Mouse (Mus musculus) hindbrain, embryonic 16.5 days (tissue): ENCODE measurements around the gene Cacnb4. TPM values are rescaled to one million over a fixed set of nuclear protein-coding genes. Genes with fewer than 3 reads are reported as not detected.
A peak's percentile ranks its signal among the peaks of the same experiment; 100 is the strongest.

ENCODE experiments used
- ATAC-seq: fragments of 200-750 bp; cut with Nextera tagmentation; 2 replicates; pipeline ENCODE4 v1.8.0; 2017; ENCODE audit warnings: moderate TSS enrichment, moderate library complexity
- H3K27ac ChIP-seq: fragments of 300-500 bp; sonication (generic); 2 replicates; pipeline ENCODE4 v1.5.1; 2014; ENCODE audit warnings: low read depth, mild to moderate bottlenecking, control low read depth, low read length, moderate library complexity
- H3K27me3 ChIP-seq: fragments of 300-500 bp; sonication (generic); replicated peaks from 2 replicates; pipeline ENCODE4 v1.6.1; 2014; ENCODE audit warnings: low read length; ENCODE audit not compliant: control insufficient read depth, insufficient read depth
- H3K36me3 ChIP-seq: fragments of 300-500 bp; sonication (generic); 2 replicates; pipeline ENCODE4 v1.6.1; 2014; ENCODE audit warnings: mild to moderate bottlenecking, low read length, moderate library complexity, mixed read lengths; ENCODE audit not compliant: control insufficient read depth, insufficient read depth
- H3K4me1 ChIP-seq: fragments of 300-500 bp; sonication (generic); 2 replicates; pipeline ENCODE4 v1.6.1; 2014; ENCODE audit warnings: low read depth, low read length; ENCODE audit not compliant: control insufficient read depth, insufficient read depth
- H3K4me2 ChIP-seq: fragments of 300-500 bp; sonication (generic); 2 replicates; pipeline ENCODE4 v1.6.1; 2014; ENCODE audit warnings: mild to moderate bottlenecking, low read length, control low read depth, moderate library complexity
- H3K4me3 ChIP-seq: fragments of 300-500 bp; sonication (generic); 2 replicates; pipeline ENCODE4 v1.5.1; 2014; ENCODE audit warnings: mild to moderate bottlenecking, low read length, control low read depth, moderate library complexity
- H3K9ac ChIP-seq: fragments of 300-500 bp; sonication (generic); 2 replicates; pipeline ENCODE4 v1.6.1; 2014; ENCODE audit warnings: low read depth, mild to moderate bottlenecking, control low read depth, low read length, moderate library complexity
- H3K9me3 ChIP-seq: fragments of 300-500 bp; sonication (generic); 2 replicates; pipeline ENCODE4 v1.6.1; 2014; ENCODE audit warnings: mild to moderate bottlenecking, low read length, moderate library complexity; ENCODE audit not compliant: control insufficient read depth
- WGBS: fragments of 180-500 bp; shearing (Covaris S2); extraction: QIAGEN DNeasy Blood & Tissue Kit; methylation state at CpG from one replicate; pipeline ENCODE4 v1.1.7; 2014; 5-methylcytosine and 5-hydroxymethylcytosine counted together
- polyA plus RNA-seq: library from polyadenylated mRNA; unstranded; fragments of >200 nt; fragmentation: Nextera tagmentation; extraction: Ambion mirVana; gene quantifications from 2 replicates; pipeline ENCODE4 v1.2.1, GENCODE M21; 2015

The Cacnb4 gene
- polyA plus RNA-seq, 1 experiment from 2014 or later = 13.9 TPM

DNA sequence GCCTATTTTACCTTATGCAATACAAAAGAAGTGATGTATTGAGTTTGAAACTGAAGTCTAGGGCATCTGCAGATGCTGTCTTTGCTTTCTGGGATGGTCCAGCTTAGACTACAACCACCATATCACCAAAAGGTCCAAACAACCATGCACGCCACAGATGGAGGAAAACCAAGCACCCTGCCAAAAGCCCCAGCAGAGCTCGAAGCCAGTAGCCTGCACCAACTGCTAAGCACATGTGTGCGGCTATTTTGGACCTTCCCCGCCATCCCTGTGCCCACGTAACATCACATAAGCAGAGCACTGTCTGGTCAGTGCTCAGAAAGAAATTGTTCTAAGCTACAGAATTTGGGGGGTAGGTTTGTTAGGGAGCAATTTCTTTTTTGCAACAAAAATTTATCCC, 5.9 kb downstream of the Cacnb4 start:
- no peaks in the 10 kb centered on the region for H3K36me3 ChIP-seq
- H3K27me3 ChIP-seq = no peaks in the 10 kb centered on the region; the same call in 1 of the 2 replicates
- H3K9ac ChIP-seq = no peak overlapping the region
- H3K27ac ChIP-seq = no peak overlapping the region
- H3K4me1 ChIP-seq = peaks cover 7% of the 10 kb centered on the region
- H3K9me3 ChIP-seq = no peaks in the 10 kb centered on the region
- no peak overlapping the region for H3K4me3 ChIP-seq
- 85% methylated on average over 5 of the region's 5 CpGs for WGBS
- no peak overlapping the region for H3K4me2 ChIP-seq
- ATAC-seq = no peak

DNA sequence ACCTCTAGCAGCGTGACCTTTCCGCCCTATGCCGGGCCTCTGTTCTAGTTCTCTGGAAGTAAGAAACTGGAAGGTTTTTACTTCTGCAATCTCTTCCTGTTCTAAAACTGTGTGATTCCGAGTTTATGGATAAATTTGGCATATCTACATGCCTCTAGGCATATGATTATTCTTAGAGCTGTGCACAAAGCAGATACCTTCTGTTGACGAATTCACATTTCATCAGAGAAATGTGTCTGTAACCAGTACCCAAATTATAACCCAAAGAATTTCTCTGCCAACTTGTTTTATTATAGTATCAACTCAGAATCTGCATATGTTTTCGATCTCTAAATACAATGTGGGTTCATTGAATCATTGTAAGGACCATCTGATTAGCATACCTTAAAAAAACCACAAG, 8.2 kb downstream of the Cacnb4 start:
- Histone ChIP-seq H3K4me3 (no peak overlapping the region), H3K36me3 (no peaks in the 10 kb centered on the region), H3K27me3 (no peaks in the 10 kb centered on the region; the same call in 1 of the 2 replicates), H3K4me2 (no peak overlapping the region), H3K9me3 (no peaks in the 10 kb centered on the region), H3K27ac (no peak overlapping the region), H3K9ac (no peak overlapping the region), H3K4me1 (no peaks in the 10 kb centered on the region)
- no peak for ATAC-seq
- WGBS = 89% methylated on average over 6 of the region's 6 CpGs

DNA sequence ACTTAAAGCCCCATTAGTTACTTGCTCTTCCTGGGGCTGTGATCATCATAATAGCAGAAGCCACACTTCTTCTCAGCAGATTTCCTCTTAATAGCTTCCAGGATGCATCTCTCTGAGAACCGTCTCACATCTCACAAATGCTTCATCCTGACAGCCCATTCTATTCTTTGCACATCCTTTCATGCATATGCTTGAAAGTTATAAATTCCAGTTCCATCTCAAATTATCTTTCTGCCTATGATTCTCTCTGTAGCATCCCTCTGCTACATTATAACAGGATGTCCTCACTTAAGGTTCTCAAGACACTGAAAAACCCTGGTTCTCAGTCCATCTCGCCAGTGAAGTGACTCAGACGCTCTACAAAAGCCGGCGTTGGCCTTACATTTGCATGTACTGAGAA, 19.9 kb downstream of the Cacnb4 start:
- no peaks in the 10 kb centered on the region for H3K4me1 ChIP-seq
- no peak overlapping the region for H3K4me2 ChIP-seq
- H3K36me3 ChIP-seq = no peaks in the 10 kb centered on the region
- no peak for ATAC-seq
- H3K9ac ChIP-seq = no peak overlapping the region
- no peak overlapping the region for H3K4me3 ChIP-seq
- no peak overlapping the region for H3K27ac ChIP-seq
- 87% methylated on average over 5 of the region's 5 CpGs for whole genome bisulfite sequencing
- H3K27me3 ChIP-seq = no peaks in the 10 kb centered on the region
- H3K9me3 ChIP-seq = no peaks in the 10 kb centered on the region

DNA sequence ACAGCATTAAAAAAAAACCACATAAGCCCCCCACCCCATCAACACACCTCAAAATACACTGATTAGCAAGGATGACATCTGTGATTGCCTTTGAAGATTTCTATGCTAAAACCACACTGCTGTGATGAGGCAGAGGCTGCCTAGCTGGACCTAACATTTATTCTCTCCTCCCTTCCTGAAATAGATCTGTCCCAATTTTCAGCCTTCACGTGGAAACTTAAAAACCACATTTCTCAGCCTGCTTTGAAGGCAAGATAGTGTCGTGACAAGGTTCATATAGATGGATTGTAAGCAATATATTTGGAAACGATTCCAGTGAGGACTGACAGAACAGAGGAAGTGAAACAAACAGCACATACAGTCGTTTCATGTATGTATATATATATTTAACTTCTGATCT, 22.1 kb downstream of the Cacnb4 start:
- H3K36me3 ChIP-seq = no peaks in the 10 kb centered on the region
- no peak for ATAC-seq
- H3K27me3 ChIP-seq = no peaks in the 10 kb centered on the region
- no peak overlapping the region for H3K27ac ChIP-seq
- H3K4me1 ChIP-seq = no peaks in the 10 kb centered on the region
- H3K4me2 ChIP-seq = no peak overlapping the region
- H3K9me3 ChIP-seq = no peaks in the 10 kb centered on the region
- no peak overlapping the region for H3K4me3 ChIP-seq
- no peak overlapping the region for H3K9ac ChIP-seq
- WGBS = 77% methylated on average over 4 of the region's 4 CpGs

- H3K9ac ChIP-seq = no peak overlapping the region
- no peak overlapping the region for H3K4me3 ChIP-seq
- ATAC-seq = no peak
- H3K4me2 ChIP-seq = no peak overlapping the region
- H3K27me3 ChIP-seq = no peaks in the 10 kb centered on the region
- no peaks in the 10 kb centered on the region for H3K4me1 ChIP-seq
- WGBS = 80% methylated on average over 6 of the region's 6 CpGs
- no peaks in the 10 kb centered on the region for H3K36me3 ChIP-seq
- no peak overlapping the region for H3K27ac ChIP-seq
- no peaks in the 10 kb centered on the region for H3K9me3 ChIP-seq
These were observed 25.1 kb downstream of the Cacnb4 start for GRCm38 (mm10) chr2:52651547-52651946.

DNA sequence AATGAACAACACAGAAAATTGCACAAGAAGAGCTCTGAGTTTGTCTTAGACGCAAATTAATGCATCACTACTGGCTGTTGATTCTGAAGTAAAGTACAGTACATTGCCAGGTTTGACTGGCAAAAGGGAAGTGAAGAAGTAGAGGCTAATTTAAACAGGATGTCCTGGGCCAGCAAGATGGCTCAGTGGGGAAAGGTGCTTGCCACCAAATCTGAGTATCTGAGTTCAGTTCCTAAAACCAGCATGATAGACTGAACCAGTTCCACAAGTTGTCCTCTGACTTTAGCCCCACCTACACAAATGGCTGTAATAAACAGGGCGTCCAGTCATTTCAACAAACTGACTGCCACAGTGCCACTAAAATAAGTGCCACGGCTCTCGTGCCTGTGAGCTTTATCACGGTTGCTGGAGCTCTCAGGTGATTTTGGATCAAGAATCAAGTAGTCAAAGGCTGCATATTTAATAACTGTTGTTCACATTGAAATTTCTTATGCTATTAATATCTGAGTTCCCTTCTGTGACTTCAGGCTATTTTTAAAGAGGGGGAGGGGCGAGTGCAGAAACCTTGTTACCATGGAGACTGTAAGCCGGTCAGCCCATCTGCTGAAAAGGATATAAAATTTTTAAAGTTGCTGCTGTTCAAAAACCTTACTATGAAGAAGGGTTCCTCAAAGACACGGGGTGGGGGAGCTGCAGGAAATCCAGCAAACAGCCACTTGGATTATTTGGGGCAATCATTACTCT, 29.2 kb downstream of the Cacnb4 start:
- no peak overlapping the region for H3K9ac ChIP-seq
- no peaks in the 10 kb centered on the region for H3K36me3 ChIP-seq
- no peak overlapping the region for H3K4me2 ChIP-seq
- H3K27ac ChIP-seq = 0 out of 2 replicates have a peak overlapping the region, but pooled peaks have one; percentile 32
- peak; percentile 64; the same call in 1 of the 2 replicates for ATAC-seq
- no peaks in the 10 kb centered on the region for H3K9me3 ChIP-seq
- H3K4me3 ChIP-seq = no peak overlapping the region
- no peaks in the 10 kb centered on the region for H3K4me1 ChIP-seq
- H3K27me3 ChIP-seq = no peaks in the 10 kb centered on the region
- WGBS = 63% methylated on average over 8 of the region's 8 CpGs

GRCm38 (mm10) chr2:52643657-52644056, 33.0 kb downstream of the Cacnb4 start:
- WGBS = 91% methylated on average over 6 of the region's 6 CpGs
- Histone ChIP-seq H3K9ac (no peak overlapping the region), H3K27ac (no peak overlapping the region)

DNA sequence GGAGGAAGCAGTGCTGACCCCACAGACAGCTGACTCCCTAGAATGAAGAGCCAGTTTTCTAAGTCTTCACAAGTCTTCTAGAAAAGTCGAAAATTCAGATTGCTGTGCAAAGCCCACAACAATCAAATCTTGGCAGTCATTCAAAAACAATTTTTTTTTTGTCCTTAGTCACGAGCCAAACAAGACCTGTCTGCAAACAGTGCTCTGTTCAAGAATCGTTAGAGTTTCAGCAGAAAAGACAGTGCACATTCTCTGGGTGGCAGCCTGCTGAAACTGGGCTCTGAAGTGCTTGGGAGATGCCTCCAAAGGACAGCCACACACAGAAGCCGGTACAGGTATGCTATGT, 37.1 kb downstream of the Cacnb4 start:
- Histone ChIP-seq H3K9ac (no peak overlapping the region), H3K9me3 (no peaks in the 10 kb centered on the region), H3K36me3 (no peaks in the 10 kb centered on the region), H3K27me3 (no peaks in the 10 kb centered on the region), H3K4me3 (no peak overlapping the region), H3K27ac (no peak overlapping the region), H3K4me2 (no peak overlapping the region), H3K4me1 (no peaks in the 10 kb centered on the region)
- ATAC-seq = no peak
- 64% methylated on average over 4 of the region's 4 CpGs for WGBS

More at GRCm38 (mm10) chr2:52643657-52644056, 33.0 kb downstream of the Cacnb4 start:
- Histone ChIP-seq H3K4me1 (no peaks in the 10 kb centered on the region), H3K9me3 (no peaks in the 10 kb centered on the region), H3K4me3 (no peak overlapping the region), H3K36me3 (no peaks in the 10 kb centered on the region), H3K27me3 (no peaks in the 10 kb centered on the region), H3K4me2 (no peak overlapping the region)
- no peak for ATAC-seq

- Histone ChIP-seq H3K4me3 (no peak overlapping the region), H3K4me1 (no peaks in the 10 kb centered on the region), H3K36me3 (no peaks in the 10 kb centered on the region), H3K9ac (no peak overlapping the region), H3K27me3 (no peaks in the 10 kb centered on the region), H3K27ac (no peak overlapping the region), H3K4me2 (no peak overlapping the region), H3K9me3 (no peaks in the 10 kb centered on the region)
- no peak for ATAC-seq
- WGBS = 77% methylated on average over 6 of the region's 6 CpGs
These were observed 37.6 kb downstream of the Cacnb4 start for GRCm38 (mm10) chr2:52638857-52639529.
